Mouse (Mus musculus) forebrain, embryonic 11.5 days (tissue): ENCODE measurements around the gene Tmem126a. TPM values are rescaled to one million over a fixed set of nuclear protein-coding genes. Genes with fewer than 3 reads are reported as not detected.
A peak's percentile ranks its signal among the peaks of the same experiment; 100 is the strongest.

Experiments used
- ATAC-seq: fragments of 200-750 bp; cut with Nextera tagmentation; replicated peaks from 2 replicates; pipeline ENCODE4 v1.8.0; 2017; ENCODE audit warnings: moderate TSS enrichment; ENCODE audit not compliant: low FRiP score
- DNase-seq: peaks from one replicate; pipeline ENCODE4 v3.0.0-alpha.2; 2017; ENCODE audit warnings: low spot score
- H3K27ac ChIP-seq: fragments of 300-500 bp; sonication (generic); 2 replicates; pipeline ENCODE4 v1.5.1; 2014; ENCODE audit warnings: low read depth, low read length
- H3K27me3 ChIP-seq: fragments of 300-500 bp; sonication (generic); 2 replicates; pipeline ENCODE4 v1.6.1; 2014; ENCODE audit warnings: mild to moderate bottlenecking, low read length, mixed read lengths; ENCODE audit not compliant: control insufficient read depth, insufficient read depth
- H3K36me3 ChIP-seq: fragments of 300-500 bp; sonication (generic); 2 replicates; pipeline ENCODE4 v1.6.1; 2014; ENCODE audit warnings: mild to moderate bottlenecking, low read length, moderate library complexity, mixed read lengths; ENCODE audit not compliant: control insufficient read depth, insufficient read depth
- H3K4me1 ChIP-seq: fragments of 300-500 bp; sonication (generic); replicated peaks from 2 replicates; pipeline ENCODE4 v1.6.1; 2014; ENCODE audit warnings: low read length, mixed read lengths; ENCODE audit not compliant: control insufficient read depth, insufficient read depth
- H3K4me2 ChIP-seq: fragments of 300-500 bp; sonication (generic); 2 replicates; pipeline ENCODE4 v1.6.1; 2014; ENCODE audit warnings: low read depth, mild to moderate bottlenecking, low read length, moderate library complexity, mixed read lengths; ENCODE audit not compliant: severe bottlenecking
- H3K4me3 ChIP-seq: fragments of 300-500 bp; sonication (generic); 2 replicates; pipeline ENCODE4 v1.5.1; 2014; ENCODE audit warnings: low read depth, low read length
- H3K9ac ChIP-seq: fragments of 300-500 bp; sonication (generic); 2 replicates; pipeline ENCODE4 v1.6.1; 2014; ENCODE audit warnings: low read length
- H3K9me3 ChIP-seq: fragments of 300-500 bp; sonication (generic); 2 replicates; pipeline ENCODE4 v1.6.1; 2016; ENCODE audit warnings: low read length, mixed read lengths; ENCODE audit not compliant: control insufficient read depth
- WGBS: fragments of 180-500 bp; shearing (Covaris S2); extraction: QIAGEN DNeasy Blood & Tissue Kit; methylation state at CpG from one replicate; pipeline ENCODE4 v1.1.7; 2014; 5-methylcytosine and 5-hydroxymethylcytosine counted together
- polyA plus RNA-seq: library from polyadenylated mRNA; unstranded; fragments of >200 nt; fragmentation: Nextera tagmentation; extraction: Ambion mirVana; gene quantifications from 2 replicates; pipeline ENCODE4 v1.2.1, GENCODE M21; 2014

The Tmem126a gene
- 111 and 121 TPM in 2 replicates for polyA plus RNA-seq

- H3K4me1 ChIP-seq, result no peaks in the 10 kb centered on the region
These were observed at the start of gene Tmem126a for GRCm38 (mm10) chr7:90456845-90457468. TSS of gene Tmem126a (minus strand) at chr7:90457229.

GRCm38 (mm10) chr7:90482607-90483006, 25.6 kb upstream of the Tmem126a start:
- Histone ChIP-seq H3K36me3 (no peaks in the 10 kb centered on the region), H3K4me3 (no peak overlapping the region), H3K9me3 (no peaks in the 10 kb centered on the region), H3K4me1 (no peaks in the 10 kb centered on the region), H3K27me3 (no peaks in the 10 kb centered on the region), H3K9ac (no peak overlapping the region), H3K4me2 (no peak overlapping the region), H3K27ac (no peak overlapping the region)
- DNase-seq, result no peak
- WGBS, result 88% methylated on average over 2 of the region's 2 CpGs
- ATAC-seq, result no peak

More at GRCm38 (mm10) chr7:90456845-90457468, at the start of gene Tmem126a:
- Histone ChIP-seq H3K27ac (peak within 1 kb of the TSS; percentile 82), H3K9me3 (no peaks in the 10 kb centered on the region), H3K9ac (peak within 1 kb of the TSS; percentile 86), H3K36me3 (peaks cover 3% of the 10 kb centered on the region; the same call in 1 of the 2 replicates), H3K4me3 (peak within 1 kb of the TSS; percentile 70), H3K27me3 (no peaks in the 10 kb centered on the region), H3K4me2 (peak within 1 kb of the TSS; percentile 58)
- ATAC-seq (peak; percentile 98), DNase-seq (peak; percentile 91)
- WGBS, result 0% methylated on average over 41 of the region's 41 CpGs

- Histone ChIP-seq H3K9me3 (no peaks in the 10 kb centered on the region), H3K9ac (peak within 1 kb of the TSS; percentile 68), H3K27ac (no peak within 1 kb of the TSS), H3K27me3 (no peaks in the 10 kb centered on the region), H3K4me1 (peaks cover 3% of the 10 kb centered on the region; the same call in 1 of the 2 replicates), H3K36me3 (no peaks in the 10 kb centered on the region), H3K4me2 (peak within 1 kb of the TSS; percentile 79), H3K4me3 (peak within 1 kb of the TSS; percentile 58)
- ATAC-seq (no peak), DNase-seq (no peak)
- 1% methylated on average over 32 of the region's 32 CpGs for WGBS
These were observed 19.6 kb upstream of the Tmem126a start, which contains the start of gene Dlg2 for GRCm38 (mm10) chr7:90476313-90477245. TSS of gene Dlg2 (plus strand) at chr7:90476672.

- Histone ChIP-seq H3K9me3 (no peaks in the 10 kb centered on the region), H3K36me3 (no peaks in the 10 kb centered on the region), H3K27ac (no peak within 1 kb of the TSS), H3K9ac (peak within 1 kb of the TSS; percentile 68), H3K4me1 (peaks cover 3% of the 10 kb centered on the region; the same call in 1 of the 2 replicates), H3K4me3 (peak within 1 kb of the TSS; percentile 58), H3K4me2 (peak within 1 kb of the TSS; percentile 79), H3K27me3 (no peaks in the 10 kb centered on the region)
- peak; percentile 99 for DNase-seq
- 0% methylated on average over 36 of the region's 36 CpGs for WGBS
- ATAC-seq, result peak; percentile 100
These were observed 18.8 kb upstream of the Tmem126a start, which contains the start of gene Tmem126b for GRCm38 (mm10) chr7:90475793-90476312. TSS of gene Tmem126b (minus strand) at chr7:90476001.

DNA sequence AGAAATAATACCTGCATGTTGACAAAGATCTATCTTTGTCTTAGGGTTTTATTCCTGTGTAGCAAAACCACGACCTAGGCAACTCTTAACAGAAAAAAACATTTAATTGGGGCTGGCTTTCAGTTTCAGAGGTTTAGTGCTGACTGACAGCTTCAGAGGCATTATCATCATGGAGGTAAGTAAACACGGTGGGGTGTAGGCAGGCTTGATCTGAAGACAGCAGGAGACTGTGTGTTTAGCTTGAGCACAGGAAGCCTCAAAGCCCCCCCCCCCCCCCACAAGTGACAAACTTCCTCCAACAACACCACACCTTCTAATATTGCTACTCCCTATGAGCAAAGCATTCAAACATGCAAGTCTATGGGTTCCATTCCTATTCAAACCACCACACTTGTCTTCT, 16.5 kb upstream of the Tmem126a start:
- no peak overlapping the region for H3K9ac ChIP-seq
- H3K27me3 ChIP-seq, result no peaks in the 10 kb centered on the region
- ATAC-seq (no peak), DNase-seq (no peak)
- H3K27ac ChIP-seq, result no peak overlapping the region
- peaks cover 3% of the 10 kb centered on the region; the same call in 1 of the 2 replicates for H3K4me1 ChIP-seq
- H3K9me3 ChIP-seq, result no peaks in the 10 kb centered on the region
- H3K4me2 ChIP-seq, result no peak overlapping the region
- no peaks in the 10 kb centered on the region for H3K36me3 ChIP-seq
- no peak overlapping the region for H3K4me3 ChIP-seq
- 69% methylated on average over 2 of the region's 2 CpGs for WGBS

GRCm38 (mm10) chr7:90461441-90461840, 4.4 kb upstream of the Tmem126a start:
- H3K36me3 ChIP-seq, result no peaks in the 10 kb centered on the region
- DNase-seq (no peak), ATAC-seq (no peak)
- H3K27ac ChIP-seq, result no peak overlapping the region
- no peaks in the 10 kb centered on the region for H3K27me3 ChIP-seq
- H3K9ac ChIP-seq, result no peak overlapping the region
- H3K4me1 ChIP-seq, result no peaks in the 10 kb centered on the region
- H3K4me3 ChIP-seq, result no peak overlapping the region
- H3K9me3 ChIP-seq, result no peaks in the 10 kb centered on the region
- 90% methylated on average over 5 of the region's 5 CpGs for WGBS
- H3K4me2 ChIP-seq, result no peak overlapping the region

- Histone ChIP-seq H3K27ac (no peak overlapping the region), H3K9me3 (no peaks in the 10 kb centered on the region), H3K9ac (no peak overlapping the region), H3K36me3 (no peaks in the 10 kb centered on the region), H3K4me2 (no peak overlapping the region), H3K27me3 (no peaks in the 10 kb centered on the region), H3K4me3 (no peak overlapping the region), H3K4me1 (no peaks in the 10 kb centered on the region)
- whole genome bisulfite sequencing, result 24% methylated on average over 14 of the region's 14 CpGs
- DNase-seq (peak; percentile 56), ATAC-seq (no peak)
These were observed 3.9 kb upstream of the Tmem126a start for GRCm38 (mm10) chr7:90460930-90461329.

DNA sequence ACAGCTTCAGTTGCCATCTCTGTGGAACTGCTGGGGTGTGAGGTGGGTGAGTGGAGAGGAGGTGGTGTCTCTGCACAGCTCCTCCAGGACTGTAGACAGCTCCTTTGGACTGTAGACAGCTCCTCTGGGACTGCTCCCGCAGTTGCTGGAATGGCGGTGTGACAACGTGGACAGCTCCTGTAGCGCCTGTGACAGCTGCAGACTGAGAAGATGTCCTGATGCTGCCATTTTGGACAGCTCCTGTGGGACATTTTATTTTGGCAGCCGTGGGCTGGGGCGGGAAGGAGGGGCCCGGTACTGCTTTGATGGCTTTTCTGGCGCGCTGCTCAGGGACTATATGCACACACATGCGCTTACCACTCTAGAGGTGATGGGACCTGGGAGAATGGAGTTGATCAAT, 3.3 kb upstream of the Tmem126a start:
- Histone ChIP-seq H3K27me3 (no peaks in the 10 kb centered on the region), H3K4me3 (no peak overlapping the region), H3K4me2 (no peak overlapping the region), H3K36me3 (no peaks in the 10 kb centered on the region), H3K4me1 (no peaks in the 10 kb centered on the region), H3K9me3 (no peaks in the 10 kb centered on the region), H3K9ac (no peak overlapping the region), H3K27ac (no peak overlapping the region)
- DNase-seq (no peak), ATAC-seq (no peak)
- 66% methylated on average over 10 of the region's 10 CpGs for WGBS
